Mouse (Mus musculus) liver, embryonic 15.5 days (tissue): Measurements from ENCODE around the gene Inafm2. TPM values are rescaled to one million over a fixed set of nuclear protein-coding genes. Genes with fewer than 3 reads are reported as not detected.
A peak's percentile ranks its signal among the peaks of the same experiment; 100 is the strongest.

Experiments used
- ATAC-seq: fragments of 200-750 bp; cut with Nextera tagmentation; 2 replicates; pipeline ENCODE4 v1.8.0; 2017; ENCODE audit warnings: moderate number of reproducible peaks, mild to moderate bottlenecking, moderate library complexity; ENCODE audit not compliant: insufficient read depth
- H3K27ac ChIP-seq: fragments of 300-500 bp; sonication (generic); replicated peaks from 2 replicates; pipeline ENCODE4 v1.5.1; 2015; ENCODE audit warnings: mild to moderate bottlenecking, inconsistent platforms
- H3K27me3 ChIP-seq: fragments of 300-500 bp; sonication (generic); 2 replicates; pipeline ENCODE4 v1.6.1; 2015; ENCODE audit warnings: mild to moderate bottlenecking, inconsistent platforms
- H3K36me3 ChIP-seq: fragments of 300-500 bp; sonication (generic); replicated peaks from 2 replicates; pipeline ENCODE4 v1.6.1; 2015; ENCODE audit warnings: moderate library complexity, mild to moderate bottlenecking, inconsistent platforms
- H3K4me1 ChIP-seq: fragments of 300-500 bp; sonication (generic); replicated peaks from 2 replicates; pipeline ENCODE4 v1.6.1; 2015; ENCODE audit warnings: inconsistent platforms
- H3K4me2 ChIP-seq: fragments of 300-500 bp; sonication (generic); 2 replicates; pipeline ENCODE4 v1.6.1; 2015; ENCODE audit warnings: moderate library complexity, mild to moderate bottlenecking, inconsistent platforms
- H3K4me3 ChIP-seq: fragments of 300-500 bp; sonication (generic); replicated peaks from 2 replicates; pipeline ENCODE4 v1.5.1; 2015; ENCODE audit warnings: mild to moderate bottlenecking, inconsistent platforms
- H3K9ac ChIP-seq: fragments of 300-500 bp; sonication (generic); 2 replicates; pipeline ENCODE4 v1.6.1; 2015; ENCODE audit warnings: moderate library complexity, mild to moderate bottlenecking, inconsistent platforms
- H3K9me3 ChIP-seq: fragments of 300-500 bp; sonication (generic); replicated peaks from 2 replicates; pipeline ENCODE4 v1.6.1; 2016; ENCODE audit warnings: inconsistent platforms
- WGBS: fragments of 180-500 bp; shearing (Covaris S2); methylation state at CpG from one replicate; pipeline ENCODE4 v1.1.7; 2015; ENCODE audit warnings: mixed read lengths; ENCODE audit not compliant: insufficient replicate concordance; 5-methylcytosine and 5-hydroxymethylcytosine counted together
- polyA plus RNA-seq: library from polyadenylated mRNA; unstranded; fragments of >200 nt; fragmentation: Nextera tagmentation; extraction: Ambion mirVana; gene quantifications from 2 replicates; pipeline ENCODE4 v1.2.1, GENCODE M21; 2015

The Inafm2 gene
- polyA plus RNA-seq, 1 experiment from 2014 or later = 12.6 TPM

DNA sequence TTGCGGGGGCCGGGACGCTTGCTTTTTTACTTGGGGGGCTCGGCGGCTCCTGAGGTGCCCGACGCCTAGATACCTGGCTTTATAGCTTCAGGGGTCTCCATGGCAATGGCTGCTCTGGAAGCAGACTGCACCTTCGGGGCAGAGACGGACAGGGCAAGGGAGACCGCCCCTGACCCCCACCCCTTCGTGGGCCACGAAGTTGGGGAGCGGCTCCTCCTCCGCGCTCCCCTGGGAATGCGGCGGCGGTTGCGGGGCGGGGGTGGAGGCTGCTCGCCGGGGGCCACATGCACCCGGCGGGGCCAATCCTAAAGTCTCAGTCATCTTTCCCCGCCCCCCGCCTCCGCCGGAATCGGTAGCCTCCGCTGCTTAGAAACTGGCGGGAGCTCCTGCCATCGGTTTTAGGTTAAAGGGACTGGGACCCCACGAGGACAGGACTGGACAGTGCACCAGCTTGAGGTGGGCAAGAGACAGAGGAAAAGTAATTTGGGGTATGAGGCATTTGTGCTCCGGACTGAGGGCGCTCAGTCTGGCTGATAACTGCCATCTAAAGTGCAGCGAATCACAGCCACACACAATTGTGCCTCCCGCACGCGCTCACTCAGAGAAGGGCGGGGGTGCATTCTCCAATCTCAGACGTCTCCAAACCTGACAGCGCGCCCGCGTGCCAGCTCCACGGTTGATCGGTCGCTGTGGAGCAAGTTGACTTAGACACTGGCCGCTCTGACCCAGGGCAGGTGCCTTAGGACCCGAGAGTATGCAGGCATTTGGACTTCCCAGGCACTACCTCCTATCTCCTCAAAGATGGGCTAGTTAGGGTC lies 41.4 kb upstream of the Inafm2 start, which contains the start of gene Ankrd63:
TSS of gene Ankrd63 (minus strand) at position 51 of the 818 bp plus-strand sequence.
- ATAC-seq = no peak
- no peaks in the 10 kb centered on the region for H3K36me3 ChIP-seq

DNA sequence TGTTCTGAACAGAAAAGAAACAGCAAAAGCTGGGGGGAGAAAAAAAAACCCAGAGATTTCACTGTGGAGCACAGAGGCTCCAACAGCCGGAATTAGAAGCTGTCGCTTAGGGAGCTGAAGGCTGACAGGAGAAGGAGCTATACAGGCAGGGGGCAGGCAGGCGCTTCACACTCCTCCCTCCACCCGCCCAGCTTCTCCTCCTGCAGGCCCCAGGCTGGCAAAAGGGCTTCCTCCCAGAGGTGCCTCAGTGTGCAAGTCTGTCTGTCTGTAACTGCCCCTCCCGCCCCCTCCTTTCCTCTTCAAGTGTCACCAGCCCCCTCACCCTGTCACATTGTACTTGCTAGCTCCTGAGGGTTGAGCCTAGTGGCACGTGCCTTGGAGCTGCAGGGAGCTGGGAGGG lies 39.1 kb upstream of the Inafm2 start:
- Histone ChIP-seq H3K27ac (no peak overlapping the region), H3K9ac (no peak overlapping the region), H3K4me1 (peaks cover 46% of the 10 kb centered on the region), H3K9me3 (no peaks in the 10 kb centered on the region), H3K27me3 (peaks cover 100% of the 10 kb centered on the region), H3K4me2 (no peak overlapping the region), H3K36me3 (no peaks in the 10 kb centered on the region), H3K4me3 (no peak overlapping the region)
- 3% methylated on average over 6 of the region's 6 CpGs for WGBS
- no peak for ATAC-seq

More for the DNA sequence above, 41.4 kb upstream of the Inafm2 start, which contains the start of gene Ankrd63:
- Histone ChIP-seq H3K4me3 (peak within 1 kb of the TSS; percentile 50), H3K4me1 (peaks cover 40% of the 10 kb centered on the region), H3K9ac (no peak within 1 kb of the TSS), H3K4me2 (peak within 1 kb of the TSS; percentile 65), H3K27ac (no peak within 1 kb of the TSS), H3K27me3 (peaks cover 100% of the 10 kb centered on the region), H3K9me3 (no peaks in the 10 kb centered on the region)
- 2% methylated on average over 50 of the region's 50 CpGs for WGBS

DNA sequence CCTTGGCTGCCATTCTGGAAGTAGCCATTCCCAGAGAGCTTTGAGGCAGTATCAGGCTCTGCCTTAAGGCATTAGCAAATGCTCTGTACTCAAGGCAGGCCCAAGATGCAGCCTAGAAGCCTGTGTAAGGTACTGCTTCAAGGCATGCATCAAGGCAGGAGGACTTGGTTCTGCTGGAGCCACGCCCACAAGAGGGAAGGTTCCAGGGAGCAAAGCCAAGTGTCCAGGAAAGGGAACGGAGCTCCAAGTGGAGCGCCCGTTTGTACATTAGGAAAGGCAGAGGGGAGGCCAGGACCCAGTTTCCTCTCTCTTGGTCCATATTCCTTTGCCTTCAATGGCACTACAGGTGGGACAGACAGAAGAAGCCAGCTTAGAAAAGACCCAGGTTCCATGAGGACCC lies 37.1 kb upstream of the Inafm2 start:
- Histone ChIP-seq H3K27ac (no peak overlapping the region), H3K36me3 (no peaks in the 10 kb centered on the region), H3K4me3 (no peak overlapping the region), H3K9ac (no peak overlapping the region), H3K4me2 (no peak overlapping the region), H3K27me3 (peaks cover 100% of the 10 kb centered on the region), H3K4me1 (peaks cover 33% of the 10 kb centered on the region), H3K9me3 (no peaks in the 10 kb centered on the region)
- 68% methylated on average over 4 of the region's 4 CpGs for WGBS
- ATAC-seq = no peak

DNA sequence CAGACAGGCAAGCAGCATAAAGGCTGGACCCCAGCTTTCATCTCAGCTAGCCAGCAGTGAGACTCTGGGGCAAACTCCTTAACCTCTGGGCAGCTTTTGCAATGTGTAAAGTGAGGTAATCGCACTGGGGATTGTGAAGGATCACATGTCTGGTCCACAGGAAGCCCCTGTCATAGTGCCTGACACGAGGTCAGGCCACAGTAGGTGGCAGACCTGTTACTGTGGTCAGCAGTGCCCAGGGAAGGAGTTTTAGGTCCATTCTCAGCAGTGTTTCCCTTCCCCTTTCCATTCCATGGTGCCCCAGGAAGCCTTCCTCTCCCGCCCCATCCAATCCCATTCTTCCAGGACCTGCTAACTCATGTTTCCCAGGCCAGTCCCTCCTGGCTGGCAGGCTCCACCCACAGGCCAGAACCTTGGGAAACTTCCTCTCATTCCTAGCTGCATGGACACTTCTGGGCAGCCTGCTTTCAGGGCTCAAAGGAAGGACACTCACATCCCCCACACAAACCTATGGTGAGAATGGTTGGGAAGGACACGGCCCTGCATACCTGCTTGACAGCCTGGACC lies 35.8 kb upstream of the Inafm2 start:
- Histone ChIP-seq H3K9ac (no peak overlapping the region), H3K27me3 (peaks cover 91% of the 10 kb centered on the region), H3K36me3 (no peaks in the 10 kb centered on the region), H3K4me1 (peaks cover 23% of the 10 kb centered on the region), H3K9me3 (no peaks in the 10 kb centered on the region), H3K27ac (no peak overlapping the region), H3K4me3 (no peak overlapping the region), H3K4me2 (no peak overlapping the region)
- 38% methylated on average over 4 of the region's 4 CpGs for whole genome bisulfite sequencing
- ATAC-seq = no peak

DNA sequence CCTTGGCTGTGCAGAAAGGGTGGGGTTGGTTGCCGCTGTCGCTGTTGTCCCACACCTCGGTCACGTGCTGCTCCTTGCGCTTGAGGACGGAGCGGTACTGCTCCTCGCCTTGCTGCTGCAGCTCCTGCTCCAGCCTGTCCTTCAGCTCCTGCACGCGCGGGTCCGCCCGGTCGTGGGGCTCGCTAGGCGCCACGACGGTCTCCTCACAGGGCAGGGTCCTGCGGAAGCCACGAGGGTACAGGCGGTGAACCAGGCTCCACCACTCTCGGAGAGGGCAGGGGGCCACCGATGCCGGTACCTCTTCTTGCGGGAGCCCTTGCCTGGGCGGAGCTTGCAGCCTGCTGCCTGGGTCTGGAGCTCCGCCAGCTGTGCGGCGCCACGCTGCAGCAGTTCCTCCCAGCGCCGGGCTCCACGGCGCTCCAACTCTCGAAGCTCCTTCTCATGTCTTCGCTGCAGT lies 34.5 kb upstream of the Inafm2 start:
- ATAC-seq = no peak
- Histone ChIP-seq H3K27me3 (peaks cover 77% of the 10 kb centered on the region), H3K36me3 (no peaks in the 10 kb centered on the region), H3K9ac (no peak overlapping the region), H3K27ac (no peak overlapping the region), H3K4me2 (peak overlapping the region; percentile 56), H3K9me3 (no peaks in the 10 kb centered on the region), H3K4me1 (peaks cover 23% of the 10 kb centered on the region), H3K4me3 (0 out of 2 replicates have a peak overlapping the region, but pooled peaks have one; percentile 12)
- 27% methylated on average over 36 of the region's 36 CpGs for WGBS

DNA sequence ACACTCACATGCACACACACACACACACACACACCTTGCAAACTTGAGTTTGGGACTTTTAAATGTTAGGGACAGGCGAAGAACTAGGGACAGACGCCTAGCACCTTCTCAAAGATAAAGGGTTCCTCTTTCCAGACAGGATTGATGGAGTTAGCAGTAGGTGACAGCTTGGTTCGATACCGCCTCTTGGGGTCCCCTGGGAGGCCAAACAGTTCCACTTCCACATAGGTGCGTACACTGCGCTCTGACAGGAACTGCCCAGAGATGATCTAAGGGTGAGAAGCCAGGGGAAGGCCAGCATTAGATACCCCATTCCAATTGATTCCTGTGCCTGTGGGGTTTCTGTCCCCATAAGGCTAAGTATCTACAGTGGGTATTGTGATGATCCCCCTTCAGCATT lies 31.9 kb upstream of the Inafm2 start:
- Histone ChIP-seq H3K27me3 (peaks cover 52% of the 10 kb centered on the region), H3K4me2 (no peak overlapping the region)
- 66% methylated on average over 6 of the region's 6 CpGs for WGBS

DNA sequence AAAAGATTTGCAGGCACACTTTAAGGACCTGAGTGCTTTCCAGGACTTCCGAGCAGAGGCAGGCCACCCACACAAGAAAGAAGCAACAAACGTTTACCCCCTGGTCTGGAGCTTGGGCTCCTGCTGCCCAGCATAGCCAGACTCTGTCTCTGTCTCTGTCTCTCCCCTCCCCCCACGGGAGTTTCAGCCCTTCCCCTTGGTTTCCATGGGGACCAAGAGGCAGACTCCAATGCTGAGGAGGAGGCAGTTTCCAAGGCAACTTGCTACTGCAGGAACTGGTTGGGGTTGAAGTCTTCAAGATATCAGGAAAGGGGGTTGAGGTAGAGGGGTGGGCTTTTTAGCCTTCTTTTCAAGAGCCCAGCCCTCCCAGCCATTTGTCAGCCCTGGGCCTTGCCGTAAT lies 31.3 kb upstream of the Inafm2 start:
- 50% methylated on average over 4 of the region's 4 CpGs for WGBS
- H3K27ac ChIP-seq = no peak overlapping the region
- no peak overlapping the region for H3K9ac ChIP-seq
- H3K9me3 ChIP-seq = no peaks in the 10 kb centered on the region
- H3K4me1 ChIP-seq = peaks cover 21% of the 10 kb centered on the region
- H3K4me2 ChIP-seq = no peak overlapping the region
- H3K36me3 ChIP-seq = no peaks in the 10 kb centered on the region
- ATAC-seq = no peak
- no peak overlapping the region for H3K4me3 ChIP-seq
- H3K27me3 ChIP-seq = peaks cover 46% of the 10 kb centered on the region

More for the DNA sequence above, 31.9 kb upstream of the Inafm2 start:
- H3K27ac ChIP-seq = no peak overlapping the region
- H3K4me3 ChIP-seq = no peak overlapping the region
- no peak overlapping the region for H3K9ac ChIP-seq
- peaks cover 23% of the 10 kb centered on the region for H3K4me1 ChIP-seq
- no peaks in the 10 kb centered on the region for H3K9me3 ChIP-seq
- ATAC-seq = no peak
- H3K36me3 ChIP-seq = no peaks in the 10 kb centered on the region

DNA sequence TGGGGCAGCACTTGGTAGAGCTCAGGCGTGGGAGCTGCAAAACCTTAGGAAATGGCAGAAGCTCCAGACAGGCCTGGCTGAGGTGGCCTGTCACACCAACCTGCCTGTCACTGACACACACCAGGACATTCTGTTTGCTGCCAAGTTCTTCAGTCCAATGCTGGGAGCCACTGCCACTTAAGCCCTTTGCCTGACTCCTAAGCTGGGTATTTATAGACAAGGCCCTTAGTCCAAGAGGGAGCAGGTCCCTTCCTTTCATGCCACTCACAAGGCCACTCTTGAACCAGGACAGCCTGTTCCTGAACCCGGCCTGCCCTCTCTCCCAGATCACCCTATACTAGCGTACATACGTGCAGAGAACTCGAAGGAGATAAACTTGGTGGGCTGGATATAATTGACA lies 28.9 kb upstream of the Inafm2 start:
- ATAC-seq = no peak
- 0 out of 2 replicates have a peak, but pooled peaks cover under 1% of the 10 kb centered on the region for H3K4me1 ChIP-seq
- 60% methylated on average over 5 of the region's 5 CpGs for WGBS

DNA sequence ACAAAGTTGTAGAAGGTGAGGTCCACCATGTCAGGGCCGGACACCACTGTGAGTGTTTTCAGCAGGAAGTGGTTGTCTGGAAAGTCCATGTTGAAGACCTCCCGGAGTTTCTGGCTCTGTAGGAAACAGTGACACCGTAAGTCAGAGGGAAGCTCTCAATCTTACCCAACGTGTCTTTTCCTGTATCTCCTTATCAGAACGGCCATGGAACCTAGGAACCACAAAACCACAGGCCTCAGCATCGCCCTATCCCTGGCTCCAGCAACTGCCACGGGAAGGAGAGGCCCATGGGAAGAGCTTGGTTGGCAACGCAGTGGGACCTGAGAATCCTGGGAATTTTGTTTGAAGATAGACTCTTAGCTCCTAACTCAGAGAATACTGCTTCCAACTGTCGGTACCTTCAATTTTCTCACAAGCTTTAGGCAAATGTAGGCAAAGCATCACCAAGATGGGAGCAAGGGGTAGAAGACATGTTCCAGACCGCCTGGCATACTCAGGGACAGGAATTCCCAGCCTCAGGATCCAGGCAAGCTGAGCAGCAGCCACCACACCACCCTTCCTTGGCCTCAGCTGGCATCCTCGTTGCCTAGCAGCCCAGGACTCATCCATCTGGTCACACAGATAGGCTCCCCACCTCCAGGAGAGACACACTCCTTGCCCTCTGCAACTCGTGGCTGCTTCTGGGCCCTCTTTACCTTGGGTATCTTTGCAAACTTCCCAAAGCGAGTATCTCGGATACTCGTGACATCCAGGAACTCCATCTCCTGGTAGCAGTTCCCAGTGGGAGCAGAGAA lies 21.7 kb upstream of the Inafm2 start:
- no peak overlapping the region for H3K4me3 ChIP-seq
- WGBS = 24% methylated on average over 15 of the region's 15 CpGs
- H3K36me3 ChIP-seq = no peaks in the 10 kb centered on the region
- 0 out of 2 replicates have a peak overlapping the region, but pooled peaks have one; percentile 3 for H3K4me2 ChIP-seq
- H3K9ac ChIP-seq = no peak overlapping the region
- peaks cover 40% of the 10 kb centered on the region; the same call in 1 of the 2 replicates for H3K27me3 ChIP-seq
- H3K4me1 ChIP-seq = peaks cover 15% of the 10 kb centered on the region
- H3K27ac ChIP-seq = no peak overlapping the region
- H3K9me3 ChIP-seq = no peaks in the 10 kb centered on the region
- no peak for ATAC-seq

More for the DNA sequence above, 28.9 kb upstream of the Inafm2 start:
- H3K27ac ChIP-seq = no peak overlapping the region
- H3K36me3 ChIP-seq = no peaks in the 10 kb centered on the region
- H3K27me3 ChIP-seq = peaks cover 21% of the 10 kb centered on the region
- H3K9ac ChIP-seq = no peak overlapping the region
- no peaks in the 10 kb centered on the region for H3K9me3 ChIP-seq
- H3K4me2 ChIP-seq = no peak overlapping the region
- H3K4me3 ChIP-seq = no peak overlapping the region

DNA sequence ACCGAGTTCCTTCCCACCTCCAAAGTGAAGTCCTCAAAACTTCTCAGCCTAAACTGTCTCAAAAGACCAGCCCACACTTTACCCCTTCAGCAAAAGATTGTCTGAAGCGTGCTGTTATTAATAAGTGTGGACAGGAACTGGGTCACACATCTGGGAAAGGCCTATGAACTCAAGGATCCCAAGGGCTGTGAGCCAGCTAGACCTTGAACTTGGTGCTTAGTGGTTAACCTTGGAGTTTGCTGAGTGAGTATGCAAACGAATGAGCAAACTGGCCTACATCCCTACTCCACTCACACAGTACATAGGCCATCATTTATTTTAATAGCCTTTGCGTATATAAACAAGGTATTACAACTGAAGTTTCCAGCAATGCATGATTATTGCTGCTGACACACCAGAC lies 20.0 kb upstream of the Inafm2 start:
- peaks cover 52% of the 10 kb centered on the region for H3K27me3 ChIP-seq
- H3K9ac ChIP-seq = no peak overlapping the region
- H3K9me3 ChIP-seq = no peaks in the 10 kb centered on the region
- no peaks in the 10 kb centered on the region for H3K36me3 ChIP-seq
- H3K4me3 ChIP-seq = no peak overlapping the region
- WGBS = 50% methylated on average over 4 of the region's 4 CpGs
- H3K27ac ChIP-seq = no peak overlapping the region
- H3K4me2 ChIP-seq = no peak overlapping the region
- peaks cover 25% of the 10 kb centered on the region for H3K4me1 ChIP-seq
- no peak for ATAC-seq

DNA sequence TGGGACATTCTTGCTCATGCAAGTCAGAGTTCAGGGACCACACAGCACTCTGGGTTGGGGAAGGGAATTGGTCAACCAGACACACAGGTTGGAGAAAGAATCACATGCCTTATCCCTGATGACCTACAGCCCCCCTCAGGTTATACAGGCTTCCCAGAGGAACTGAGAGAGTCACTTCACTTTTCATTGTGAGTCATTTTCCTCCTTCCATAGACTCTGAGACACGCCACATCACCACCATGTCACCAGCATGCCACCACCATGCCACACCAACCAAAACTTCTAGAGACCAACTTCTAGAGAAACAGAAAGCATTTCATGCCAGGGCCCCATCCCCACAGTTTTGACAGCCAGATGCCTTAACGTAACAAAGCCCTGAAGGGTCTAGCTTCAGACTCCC lies 18.7 kb upstream of the Inafm2 start:
- no peak for ATAC-seq
- no peaks in the 10 kb centered on the region for H3K36me3 ChIP-seq
- H3K4me1 ChIP-seq = peaks cover 25% of the 10 kb centered on the region
- peak overlapping the region; percentile 39 for H3K4me3 ChIP-seq
- H3K27me3 ChIP-seq = peaks cover 59% of the 10 kb centered on the region
- 50% methylated on average over 2 of the region's 2 CpGs for WGBS
- peak overlapping the region; percentile 43; the same call in 1 of the 2 replicates for H3K4me2 ChIP-seq
- no peak overlapping the region for H3K9ac ChIP-seq
- H3K27ac ChIP-seq = no peak overlapping the region
- no peaks in the 10 kb centered on the region for H3K9me3 ChIP-seq
